Mouse (Mus musculus): ENCODE results near the gene Gnai2. TPM values are rescaled to one million over a fixed set of nuclear protein-coding genes. Genes with fewer than 3 reads are reported as not detected.

The Gnai2 gene
- total and polyA plus RNA-seq, 3 experiments = 232 to 657 (median 375) TPM

- H3K4me1 ChIP-seq (ENCODE audit: insufficient read depth, low read depth, low read length) = peaks cover 42% of the 10 kb centered on the region
- no peak overlapping the region for H3K4me3 ChIP-seq (ENCODE audit: low read depth, low read length)
- no peak for DNase-seq (ENCODE audit: low spot score)
- TF ChIP-seq TAL1 (conservative IDR thresholded peaks at IDR 0.05; ENCODE audit: low read depth, low read length) (no peak), POLR2AphosphoS5 (IDR thresholded peaks at IDR 0.05; ENCODE audit: insufficient replicate concordance, low read depth, low read length) (no peak), GATA2 (IDR thresholded peaks at IDR 0.05; ENCODE audit: borderline replicate concordance, low read depth, low read length) (no peak), CTCF (IDR thresholded peaks at IDR 0.05; ENCODE audit: low read depth, low read length) (no peak), GATA1 (IDR thresholded peaks at IDR 0.05; ENCODE audit: borderline replicate concordance, low read length) (no peak)
- no peaks in the 10 kb centered on the region for H3K9me3 ChIP-seq (replicated peaks)
- ATAC-seq (ENCODE audit: extremely low read depth, insufficient number of reproducible peaks, low FRiP score, poor library complexity, severe bottlenecking) = no peak
- H3K27me3 ChIP-seq (ENCODE audit: insufficient read depth, low read length) = peaks cover 62% of the 10 kb centered on the region
- H3K36me3 ChIP-seq (replicated peaks) = peaks cover 15% of the 10 kb centered on the region
Observed at GRCm38 (mm10) chr9:107599842-107600241, 35.3 kb downstream of the Gnai2 start.

GRCm38 (mm10) chr9:107599433-107599832, 35.7 kb downstream of the Gnai2 start:
- peaks cover 60% of the 10 kb centered on the region for H3K27me3 ChIP-seq (ENCODE audit: insufficient read depth, low read length)
- H3K4me1 ChIP-seq (ENCODE audit: insufficient read depth, low read depth, low read length) = peaks cover 39% of the 10 kb centered on the region

GRCm38 (mm10) chr9:107598385-107598784, 36.8 kb downstream of the Gnai2 start:
- Histone ChIP-seq H3K36me3 (replicated peaks) (peaks cover 29% of the 10 kb centered on the region), H3K9me3 (replicated peaks) (no peaks in the 10 kb centered on the region), H3K4me3 (ENCODE audit: low read depth, low read length) (no peak overlapping the region), H3K27me3 (ENCODE audit: insufficient read depth, low read length) (peaks cover 50% of the 10 kb centered on the region), H3K4me1 (ENCODE audit: insufficient read depth, low read depth, low read length) (peaks cover 48% of the 10 kb centered on the region)
- ATAC-seq (ENCODE audit: extremely low read depth, insufficient number of reproducible peaks, low FRiP score, poor library complexity, severe bottlenecking) (no peak), DNase-seq (ENCODE audit: low spot score) (no peak)
- TF ChIP-seq POLR2AphosphoS5 (IDR thresholded peaks at IDR 0.05; ENCODE audit: insufficient replicate concordance, low read depth, low read length) (no peak), TAL1 (conservative IDR thresholded peaks at IDR 0.05; ENCODE audit: low read depth, low read length) (no peak), CTCF (IDR thresholded peaks at IDR 0.05; ENCODE audit: low read depth, low read length) (no peak), GATA1 (IDR thresholded peaks at IDR 0.05; ENCODE audit: borderline replicate concordance, low read length) (no peak), GATA2 (IDR thresholded peaks at IDR 0.05; ENCODE audit: borderline replicate concordance, low read depth, low read length) (no peak)

More at GRCm38 (mm10) chr9:107599433-107599832, 35.7 kb downstream of the Gnai2 start:
- Histone ChIP-seq H3K4me3 (ENCODE audit: low read depth, low read length) (no peak overlapping the region), H3K36me3 (replicated peaks) (peaks cover 19% of the 10 kb centered on the region), H3K9me3 (replicated peaks) (no peaks in the 10 kb centered on the region)
- no peak for DNase-seq (ENCODE audit: low spot score)
- ATAC-seq (ENCODE audit: extremely low read depth, insufficient number of reproducible peaks, low FRiP score, poor library complexity, severe bottlenecking) = no peak
- no peak for TF ChIP-seq GATA1 (IDR thresholded peaks at IDR 0.05; ENCODE audit: borderline replicate concordance, low read length)
- no peak for TF ChIP-seq POLR2AphosphoS5 (IDR thresholded peaks at IDR 0.05; ENCODE audit: insufficient replicate concordance, low read depth, low read length)
- no peak for TF ChIP-seq CTCF (IDR thresholded peaks at IDR 0.05; ENCODE audit: low read depth, low read length)
- TF ChIP-seq GATA2 (IDR thresholded peaks at IDR 0.05; ENCODE audit: borderline replicate concordance, low read depth, low read length) = no peak
- no peak for TF ChIP-seq TAL1 (conservative IDR thresholded peaks at IDR 0.05; ENCODE audit: low read depth, low read length)

DNA sequence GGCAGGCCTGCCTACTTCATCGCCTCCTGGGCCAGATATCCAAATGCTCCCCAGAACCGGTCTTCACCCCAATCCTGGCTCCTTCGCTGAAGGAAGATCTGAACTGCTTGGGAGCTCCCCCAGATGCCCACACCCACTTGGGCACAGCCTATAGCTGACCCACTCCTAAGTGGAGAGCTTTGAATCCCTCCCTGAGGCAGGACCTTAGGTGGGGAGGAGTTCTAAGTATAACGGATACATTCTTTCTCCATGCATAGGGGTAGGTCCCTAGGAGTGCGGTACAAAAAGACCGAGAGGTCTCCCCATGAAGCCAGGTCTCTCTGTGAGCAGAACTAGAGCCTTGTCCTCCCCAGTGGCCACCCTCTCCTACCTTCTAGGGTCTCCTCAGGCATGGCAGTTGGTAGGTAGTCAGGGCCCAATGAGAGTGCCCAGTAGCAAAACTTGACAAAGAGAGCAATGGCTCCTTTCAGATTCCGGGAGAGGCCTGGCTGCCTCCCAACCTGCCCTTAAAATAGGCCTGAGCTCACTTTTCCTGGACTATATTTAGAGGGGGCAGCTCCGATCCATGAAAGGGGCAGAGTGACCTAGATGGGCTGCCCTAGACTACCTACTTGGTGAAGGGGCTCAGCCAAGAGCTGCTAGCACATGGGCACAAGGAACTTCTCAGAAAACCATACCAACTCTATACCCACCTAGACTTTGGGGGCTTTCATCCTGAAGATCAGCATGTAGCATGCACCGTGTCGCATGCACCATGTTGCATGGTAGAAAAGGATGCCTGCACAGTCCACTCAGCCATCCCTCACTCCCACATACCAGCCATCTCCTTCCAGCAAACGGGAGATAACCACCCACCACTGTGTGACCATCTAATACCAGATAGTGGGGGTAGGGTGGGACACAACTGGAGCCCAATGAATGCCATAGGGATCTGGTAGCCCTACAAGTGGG, 38.3 kb downstream of the Gnai2 start:
- TF ChIP-seq GATA1 (IDR thresholded peaks at IDR 0.05; ENCODE audit: borderline replicate concordance, low read length) (no peak), GATA2 (IDR thresholded peaks at IDR 0.05; ENCODE audit: borderline replicate concordance, low read depth, low read length) (no peak), CTCF (IDR thresholded peaks at IDR 0.05; ENCODE audit: low read depth, low read length) (no peak), TAL1 (conservative IDR thresholded peaks at IDR 0.05; ENCODE audit: low read depth, low read length) (no peak)
- no peak overlapping the region for H3K4me3 ChIP-seq (ENCODE audit: low read depth, low read length)
- ATAC-seq (ENCODE audit: extremely low read depth, insufficient number of reproducible peaks, low FRiP score, poor library complexity, severe bottlenecking) = no peak
- H3K9me3 ChIP-seq (replicated peaks) = no peaks in the 10 kb centered on the region
- H3K27me3 ChIP-seq (ENCODE audit: insufficient read depth, low read length) = peaks cover 42% of the 10 kb centered on the region
- H3K4me1 ChIP-seq (ENCODE audit: insufficient read depth, low read depth, low read length) = peaks cover 47% of the 10 kb centered on the region
- no peak for DNase-seq (ENCODE audit: low spot score)
- peaks cover 44% of the 10 kb centered on the region for H3K36me3 ChIP-seq (replicated peaks)

DNA sequence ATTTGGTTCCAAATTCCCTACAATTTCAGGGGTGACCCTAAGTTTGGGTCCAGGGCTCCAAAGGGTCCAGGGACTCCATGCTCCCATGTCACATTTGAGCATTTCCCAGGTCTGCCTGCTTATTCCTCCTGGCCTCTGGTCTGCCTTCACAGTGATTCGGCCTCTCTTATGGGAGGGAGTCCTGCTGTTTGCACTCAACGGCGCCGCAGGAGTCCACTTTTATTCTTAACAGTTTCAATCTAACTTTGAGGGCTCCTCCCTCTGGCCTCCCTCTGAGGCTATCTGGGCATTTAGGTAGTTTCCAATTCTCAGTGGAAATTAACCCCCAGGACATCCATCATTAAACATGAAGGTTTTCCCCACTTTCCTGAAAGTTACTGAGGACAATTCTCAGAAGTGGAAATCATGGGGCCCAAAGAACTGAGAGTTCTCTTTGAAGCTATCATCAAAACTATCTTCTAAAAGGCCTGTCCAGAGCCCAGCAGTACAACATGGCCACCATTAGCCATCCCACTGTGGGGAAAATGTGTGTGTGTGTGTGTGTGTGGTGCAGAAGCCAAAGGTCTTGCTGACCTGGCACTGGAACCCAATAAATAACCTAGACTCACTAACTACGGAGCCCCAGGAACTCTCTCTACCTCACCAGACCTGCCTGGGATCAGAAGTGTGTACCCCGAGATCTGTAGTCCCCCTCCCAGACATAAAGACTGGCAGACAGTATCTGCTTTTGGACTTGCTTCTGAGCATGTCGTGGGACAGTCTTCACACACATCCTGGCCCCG, 40.7 kb downstream of the Gnai2 start:
- peaks cover 51% of the 10 kb centered on the region for H3K4me1 ChIP-seq (ENCODE audit: insufficient read depth, low read depth, low read length)
- H3K4me3 ChIP-seq (ENCODE audit: low read depth, low read length) = no peak overlapping the region
- peaks cover 18% of the 10 kb centered on the region for H3K27me3 ChIP-seq (ENCODE audit: insufficient read depth, low read length)
- no peaks in the 10 kb centered on the region for H3K9me3 ChIP-seq (replicated peaks)
- DNase-seq (ENCODE audit: low spot score) (no peak), ATAC-seq (ENCODE audit: extremely low read depth, insufficient number of reproducible peaks, low FRiP score, poor library complexity, severe bottlenecking) (no peak)
- H3K36me3 ChIP-seq (replicated peaks) = peaks cover 69% of the 10 kb centered on the region
- no peak for TF ChIP-seq GATA1 (IDR thresholded peaks at IDR 0.05; ENCODE audit: borderline replicate concordance, low read length)
- TF ChIP-seq GATA2 (IDR thresholded peaks at IDR 0.05; ENCODE audit: borderline replicate concordance, low read depth, low read length) = no peak
- TF ChIP-seq TAL1 (conservative IDR thresholded peaks at IDR 0.05; ENCODE audit: low read depth, low read length) = no peak
